Mouse (Mus musculus) brain, embryonic 14.5 days (tissue): ENCODE results near the gene Nubp1.

ENCODE experiments used
- CTCF ChIP-seq: fragments of 200-500 bp; IDR thresholded peaks from 2 replicates; pipeline ENCODE4 v1.5.1; 2012; ENCODE audit warnings: inconsistent platforms, mild to moderate bottlenecking, moderate library complexity, borderline replicate concordance; ENCODE audit not compliant: insufficient read depth, insufficient read length; ENCODE audit errors: extremely low read depth
- POLR2A ChIP-seq: fragments of 200-500 bp; IDR thresholded peaks from 2 replicates; pipeline ENCODE4 v1.6.1; 2012; ENCODE audit warnings: mild to moderate bottlenecking, inconsistent platforms, borderline replicate concordance; ENCODE audit not compliant: poor library complexity, insufficient read depth, insufficient read length, severe bottlenecking; ENCODE audit errors: extremely low read depth

DNA sequence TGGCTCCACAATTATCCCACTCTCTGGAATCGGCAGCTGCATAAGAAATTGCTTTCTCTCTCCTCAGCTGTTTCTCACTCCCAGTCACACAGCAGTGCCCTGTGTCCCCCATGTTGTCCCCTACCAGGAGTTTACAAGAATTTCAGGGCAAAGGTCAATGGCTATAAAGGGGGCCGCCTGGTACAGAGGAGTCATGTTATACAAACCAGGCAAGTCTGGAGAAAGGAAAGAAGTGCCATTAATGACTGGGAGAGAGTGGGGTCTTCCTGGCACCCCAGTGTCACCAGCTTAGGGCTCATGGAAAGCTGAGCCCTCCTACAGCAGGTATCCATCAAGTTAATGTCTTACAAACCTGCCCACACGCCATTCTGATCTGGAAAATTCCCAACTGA lies 42.8 kb downstream of the Nubp1 start:
- TF ChIP-seq CTCF (no peak), POLR2A (no peak)
